Mouse (Mus musculus) lung, embryonic 15.5 days (tissue): ENCODE measurements at regions not wholly inside any gene's neighbourhood (a gene's known extent, or its start where the extent isn't known, plus 50 kb on each side); places are given as distances from the start of the nearest gene placed in this dataset.
"Not testable (repeated sequence)": the region's sequence is repeated elsewhere in the genome, so short reads cannot be mapped to it uniquely, and the experiment has no call there.

Experiments
- ATAC-seq: fragments of 200-750 bp; cut with Nextera tagmentation; 2 replicates; pipeline ENCODE4 v1.8.0; 2017; ENCODE audit warnings: moderate number of reproducible peaks, borderline replicate concordance; ENCODE audit not compliant: low FRiP score, low TSS enrichment; ENCODE audit errors: extremely low read depth
- H3K27ac ChIP-seq: fragments of 300-500 bp; sonication (generic); 2 replicates; pipeline ENCODE4 v1.5.1; 2015; ENCODE audit warnings: moderate library complexity, mild to moderate bottlenecking, inconsistent platforms
- H3K27me3 ChIP-seq: fragments of 300-500 bp; sonication (generic); 2 replicates; pipeline ENCODE4 v1.6.1; 2015; ENCODE audit warnings: inconsistent platforms
- H3K36me3 ChIP-seq: fragments of 300-500 bp; sonication (generic); 2 replicates; pipeline ENCODE4 v1.6.1; 2015; ENCODE audit warnings: inconsistent platforms
- H3K4me1 ChIP-seq: fragments of 300-500 bp; sonication (generic); 2 replicates; pipeline ENCODE4 v1.6.1; 2015; ENCODE audit warnings: inconsistent platforms
- H3K4me2 ChIP-seq: fragments of 300-500 bp; sonication (generic); 2 replicates; pipeline ENCODE4 v1.6.1; 2015; ENCODE audit warnings: inconsistent platforms, mild to moderate bottlenecking, moderate library complexity
- H3K4me3 ChIP-seq: fragments of 300-500 bp; sonication (generic); 2 replicates; pipeline ENCODE4 v1.5.1; 2015; ENCODE audit warnings: mild to moderate bottlenecking, inconsistent platforms
- H3K9ac ChIP-seq: fragments of 300-500 bp; sonication (generic); 2 replicates; pipeline ENCODE4 v1.6.1; 2015; ENCODE audit warnings: inconsistent platforms
- H3K9me3 ChIP-seq: fragments of 300-500 bp; sonication (generic); 2 replicates; pipeline ENCODE4 v1.6.1; 2016; ENCODE audit warnings: inconsistent platforms
- WGBS: fragments of 180-500 bp; shearing (Covaris S2); methylation state at CpG from one replicate; pipeline ENCODE4 v1.1.7; 2015; 5-methylcytosine and 5-hydroxymethylcytosine counted together

DNA sequence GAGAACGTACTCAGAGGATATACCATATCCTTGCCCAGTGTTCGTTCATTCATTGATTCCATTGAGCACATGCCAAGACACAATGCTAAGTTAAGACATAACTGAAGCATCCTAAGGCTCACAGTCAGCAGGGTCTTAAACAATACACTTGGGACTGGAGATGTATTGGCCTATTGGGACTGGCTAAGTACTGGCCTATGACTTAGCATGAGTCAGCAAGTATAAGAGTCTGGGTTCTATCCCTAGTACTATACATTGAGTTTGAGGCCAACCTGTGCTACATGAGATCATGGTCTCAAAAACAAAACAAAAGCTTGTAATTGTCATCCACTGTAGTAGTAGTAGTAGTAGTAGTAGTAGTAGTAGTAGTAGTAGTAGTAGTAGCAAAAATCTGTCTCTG lies 119.2 kb upstream of the Cdyl start:
- ATAC-seq, result no peak
- 79% methylated on average over 2 of the region's 2 CpGs for WGBS
- Histone ChIP-seq H3K27ac (no peak overlapping the region), H3K9me3 (no peaks in the 10 kb centered on the region), H3K4me3 (no peak overlapping the region), H3K4me2 (no peak overlapping the region), H3K9ac (no peak overlapping the region), H3K27me3 (no peaks in the 10 kb centered on the region), H3K36me3 (no peaks in the 10 kb centered on the region), H3K4me1 (no peaks in the 10 kb centered on the region)

GRCm38 (mm10) chr13:35541053-35541452 lies 118.6 kb upstream of the Cdyl start:
- Histone ChIP-seq H3K9ac (no peak overlapping the region), H3K4me1 (no peaks in the 10 kb centered on the region), H3K4me2 (no peak overlapping the region), H3K36me3 (no peaks in the 10 kb centered on the region), H3K27ac (no peak overlapping the region), H3K9me3 (no peaks in the 10 kb centered on the region), H3K27me3 (no peaks in the 10 kb centered on the region), H3K4me3 (no peak overlapping the region)
- 58% methylated on average over 6 of the region's 6 CpGs for WGBS
- no peak for ATAC-seq

- Histone ChIP-seq H3K4me2 (no peak overlapping the region), H3K4me1 (no peaks in the 10 kb centered on the region), H3K36me3 (no peaks in the 10 kb centered on the region), H3K4me3 (no peak overlapping the region), H3K27me3 (no peaks in the 10 kb centered on the region), H3K9ac (no peak overlapping the region), H3K9me3 (no peaks in the 10 kb centered on the region), H3K27ac (no peak overlapping the region)
- ATAC-seq, result no peak
- WGBS, result 34% methylated on average over 1 of the region's 1 CpGs
Measured at GRCm38 (mm10) chr13:35564006-35564405, 95.6 kb upstream of the Cdyl start.

DNA sequence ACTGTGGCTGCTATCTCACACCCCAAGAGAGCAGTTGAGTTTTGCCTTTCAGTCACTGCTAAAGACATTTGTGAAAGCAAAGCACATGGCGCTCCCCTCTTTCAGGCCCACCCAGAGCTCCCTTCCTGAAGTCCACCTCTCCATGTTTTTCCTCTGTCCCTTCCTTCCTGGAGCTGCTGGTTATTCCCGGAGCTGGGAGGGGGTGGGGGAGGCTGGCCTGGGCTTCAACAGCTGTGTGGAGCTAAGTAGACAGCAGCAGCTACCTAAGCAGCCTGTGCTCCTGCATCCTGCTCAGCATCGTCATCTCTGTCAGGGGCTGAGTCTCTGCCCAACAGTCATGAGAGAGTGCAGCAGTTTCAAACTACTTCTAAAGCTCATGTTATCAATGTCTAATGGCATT lies 78.0 kb upstream of the Cdyl start:
- no peak overlapping the region for H3K27ac ChIP-seq
- no peak overlapping the region for H3K4me2 ChIP-seq
- no peak overlapping the region for H3K9ac ChIP-seq
- no peak overlapping the region for H3K4me3 ChIP-seq
- H3K27me3 ChIP-seq, result no peaks in the 10 kb centered on the region
- H3K4me1 ChIP-seq, result no peaks in the 10 kb centered on the region
- ATAC-seq, result no peak
- WGBS, result 23% methylated on average over 3 of the region's 3 CpGs
- no peaks in the 10 kb centered on the region for H3K36me3 ChIP-seq
- H3K9me3 ChIP-seq, result no peaks in the 10 kb centered on the region

DNA sequence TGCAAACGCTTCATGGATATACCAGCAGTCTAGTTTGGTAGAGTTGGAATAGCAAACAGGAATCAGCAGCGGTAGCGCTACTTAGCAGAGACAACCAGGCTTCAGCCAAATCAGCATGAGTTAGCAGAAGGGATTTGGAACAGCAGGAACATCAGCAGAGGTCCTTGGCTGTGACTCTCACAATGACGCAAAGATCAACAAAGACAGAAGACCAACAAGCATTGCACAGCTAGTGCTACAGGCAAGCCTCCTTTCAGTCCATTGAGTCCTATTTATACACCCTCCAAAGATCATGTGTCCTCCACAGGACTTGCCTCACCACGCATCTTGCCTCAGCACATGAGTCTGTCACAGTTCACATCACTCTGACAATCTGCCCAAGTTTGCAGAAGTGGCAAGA lies 61.6 kb upstream of the Cdyl start:
- no peaks in the 10 kb centered on the region for H3K36me3 ChIP-seq
- H3K4me3 ChIP-seq, result no peak overlapping the region
- ATAC-seq, result no peak
- no peaks in the 10 kb centered on the region for H3K4me1 ChIP-seq
- no peak overlapping the region for H3K4me2 ChIP-seq
- 90% methylated on average over 5 of the region's 5 CpGs for WGBS
- H3K9me3 ChIP-seq, result no peaks in the 10 kb centered on the region
- H3K9ac ChIP-seq, result no peak overlapping the region
- no peak overlapping the region for H3K27ac ChIP-seq
- no peaks in the 10 kb centered on the region for H3K27me3 ChIP-seq

DNA sequence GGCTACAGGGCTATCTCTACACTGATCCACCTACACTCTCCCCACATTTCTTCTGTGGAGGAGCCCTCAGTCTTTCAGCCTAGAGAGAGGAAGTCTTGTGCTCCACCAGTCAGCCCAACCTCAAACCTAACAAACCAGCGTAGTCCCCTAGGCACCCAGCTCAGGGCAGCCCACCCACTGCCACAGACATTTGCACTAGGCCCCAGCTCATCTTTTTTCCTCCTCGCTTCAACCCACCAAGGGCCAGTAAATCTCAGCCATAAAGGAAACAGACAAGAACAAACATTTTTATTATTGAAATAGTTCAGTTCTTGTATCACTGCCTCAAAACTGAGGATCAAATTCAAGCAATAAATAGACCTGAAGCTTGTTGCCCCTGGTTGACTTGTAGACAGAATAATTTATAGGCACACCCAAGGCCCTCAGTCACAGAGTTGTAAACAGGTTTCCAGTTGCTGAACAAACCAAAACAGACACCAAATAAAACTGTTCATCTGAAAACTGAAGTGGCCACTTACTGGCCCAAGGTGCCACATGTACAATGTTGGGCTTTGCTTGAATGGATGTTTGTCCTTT lies 58.0 kb upstream of the Cdyl start:
- no peak for ATAC-seq
- no peaks in the 10 kb centered on the region for H3K4me1 ChIP-seq
- H3K9ac ChIP-seq, result no peak overlapping the region
- H3K27ac ChIP-seq, result no peak overlapping the region
- H3K4me2 ChIP-seq, result no peak overlapping the region
- no peak overlapping the region for H3K4me3 ChIP-seq
- H3K9me3 ChIP-seq, result no peaks in the 10 kb centered on the region
- no peaks in the 10 kb centered on the region for H3K36me3 ChIP-seq
- no peaks in the 10 kb centered on the region for H3K27me3 ChIP-seq
- WGBS, result 87% methylated on average over 2 of the region's 2 CpGs

GRCm38 (mm10) chr13:35603080-35603479 lies 56.6 kb upstream of the Cdyl start:
- no peak overlapping the region for H3K4me2 ChIP-seq
- H3K27me3 ChIP-seq, result no peaks in the 10 kb centered on the region
- H3K27ac ChIP-seq, result no peak overlapping the region
- H3K4me1 ChIP-seq, result no peaks in the 10 kb centered on the region
- H3K4me3 ChIP-seq, result no peak overlapping the region
- no peak for ATAC-seq
- 90% methylated on average over 5 of the region's 5 CpGs for WGBS
- H3K36me3 ChIP-seq, result no peaks in the 10 kb centered on the region
- no peaks in the 10 kb centered on the region for H3K9me3 ChIP-seq
- H3K9ac ChIP-seq, result no peak overlapping the region

DNA sequence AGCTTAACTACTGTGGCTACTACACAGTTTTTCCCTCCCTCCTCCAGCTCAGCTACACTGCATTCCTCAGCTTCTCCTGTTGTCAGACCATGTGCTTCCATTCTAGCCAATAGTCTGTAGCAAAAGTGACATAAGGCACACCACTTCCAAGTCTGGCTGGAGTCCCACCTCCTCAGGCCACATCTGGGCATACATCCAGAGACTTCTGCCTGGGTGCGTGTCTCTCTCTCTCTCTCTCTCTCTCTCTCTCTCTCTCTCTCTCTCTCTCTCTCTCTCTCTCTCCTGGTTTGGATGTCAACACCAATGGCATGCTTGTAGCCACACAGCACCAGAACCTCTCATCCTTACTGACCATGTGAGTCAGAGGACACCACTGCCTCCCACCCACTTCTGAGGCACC lies 55.6 kb upstream of the Cdyl start:
- H3K4me1 ChIP-seq, result no peaks in the 10 kb centered on the region
- H3K4me2 ChIP-seq, result no peak overlapping the region
- H3K9me3 ChIP-seq, result no peaks in the 10 kb centered on the region
- H3K9ac ChIP-seq, result no peak overlapping the region
- H3K27me3 ChIP-seq, result no peaks in the 10 kb centered on the region
- H3K4me3 ChIP-seq, result no peak overlapping the region
- WGBS, result 15% methylated on average over 1 of the region's 1 CpGs
- peak; percentile 98 for ATAC-seq
- H3K27ac ChIP-seq, result peak overlapping the region; percentile 35; the same call in 1 of the 2 replicates
- H3K36me3 ChIP-seq, result no peaks in the 10 kb centered on the region

- Histone ChIP-seq H3K36me3 (no peaks in the 10 kb centered on the region), H3K27ac (no peak overlapping the region), H3K4me2 (no peak overlapping the region), H3K9ac (no peak overlapping the region), H3K27me3 (no peaks in the 10 kb centered on the region), H3K4me3 (no peak overlapping the region), H3K9me3 (no peaks in the 10 kb centered on the region), H3K4me1 (no peaks in the 10 kb centered on the region)
- WGBS, result 88% methylated on average over 3 of the region's 3 CpGs
- no peak for ATAC-seq
Measured at GRCm38 (mm10) chr13:35604765-35605164, 54.9 kb upstream of the Cdyl start.

DNA sequence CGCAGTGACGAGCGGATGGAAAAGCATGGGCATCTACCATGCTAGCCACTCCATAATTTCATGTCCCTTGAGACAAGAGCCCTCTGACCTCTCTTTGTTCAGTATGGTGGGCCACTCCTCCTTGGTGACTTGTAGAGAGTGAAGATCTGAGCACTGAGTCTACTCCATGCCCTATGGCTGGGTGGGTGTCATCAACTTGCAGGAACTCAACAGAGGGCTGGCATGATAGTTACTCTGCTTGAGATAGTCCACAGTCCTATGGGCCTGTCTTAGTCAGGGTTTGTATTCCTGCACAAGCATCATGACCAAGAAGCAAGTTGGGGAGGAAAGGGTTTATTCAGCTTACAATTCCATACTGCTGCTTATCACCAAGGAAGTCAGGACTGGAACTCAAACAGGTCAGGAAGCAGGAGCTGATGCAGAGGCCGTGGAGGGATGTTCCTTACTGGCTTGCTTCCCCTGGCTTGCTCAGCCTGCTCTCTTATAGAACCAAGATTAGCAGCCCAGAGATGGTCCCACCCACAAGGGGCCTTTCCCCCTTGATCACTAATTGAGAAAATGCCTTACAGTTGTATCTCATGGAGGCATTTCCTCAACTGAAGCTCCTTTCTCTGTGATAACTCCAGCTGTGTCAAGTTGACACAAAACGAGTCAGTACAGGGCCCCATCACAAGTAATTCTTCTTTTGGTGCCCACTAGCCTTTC lies 52.6 kb upstream of the Cdyl start:
- not testable (repeated sequence) for H3K9me3 ChIP-seq, H3K4me2 ChIP-seq, H3K27me3 ChIP-seq, ATAC-seq, H3K36me3 ChIP-seq, H3K27ac ChIP-seq, H3K9ac ChIP-seq, H3K4me3 ChIP-seq, H3K4me1 ChIP-seq
- WGBS, result 85% methylated on average over 5 of the region's 5 CpGs

DNA sequence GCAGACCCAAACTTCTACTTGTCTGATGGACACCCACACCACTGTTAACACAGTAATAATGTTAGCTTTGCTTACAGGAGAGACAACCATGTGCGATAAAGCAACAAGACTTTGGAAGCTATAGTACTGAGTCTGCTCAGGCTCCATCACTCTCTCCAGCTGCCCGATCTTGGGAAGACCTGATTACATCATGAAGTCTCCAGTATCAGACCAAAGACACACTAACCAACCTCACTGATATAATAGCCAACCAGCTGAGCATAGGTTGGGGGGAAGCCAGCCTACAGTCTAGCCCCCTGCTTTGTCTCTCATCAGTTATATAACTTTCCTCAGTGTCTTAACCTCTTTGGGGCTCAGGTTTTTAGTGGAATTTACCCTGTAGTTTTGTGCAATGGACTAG lies 51.9 kb upstream of the Cdyl start:
- Histone ChIP-seq H3K27ac (no peak overlapping the region), H3K4me1 (no peaks in the 10 kb centered on the region), H3K4me3 (no peak overlapping the region), H3K9ac (no peak overlapping the region), H3K27me3 (no peaks in the 10 kb centered on the region), H3K36me3 (no peaks in the 10 kb centered on the region), H3K4me2 (no peak overlapping the region), H3K9me3 (no peaks in the 10 kb centered on the region)
- ATAC-seq, result no peak
- 93% methylated on average over 2 of the region's 2 CpGs for WGBS
